Mouse (Mus musculus) heart, embryonic 16.5 days (tissue): Measurements from ENCODE around the gene Slc2a12. TPM values are rescaled to one million over a fixed set of nuclear protein-coding genes. Genes with fewer than 3 reads are reported as not detected.

Experiments used
- ATAC-seq: fragments of 200-750 bp; cut with Nextera tagmentation; replicated peaks from 2 replicates; pipeline ENCODE4 v1.8.0; 2017; ENCODE audit warnings: moderate number of reproducible peaks; ENCODE audit not compliant: insufficient read depth, low FRiP score; ENCODE audit errors: extremely low read depth
- H3K27ac ChIP-seq: fragments of 300-500 bp; sonication (generic); 2 replicates; pipeline ENCODE4 v1.5.1; 2014; ENCODE audit warnings: mild to moderate bottlenecking, low read length, control low read depth, moderate library complexity
- H3K27me3 ChIP-seq: fragments of 300-500 bp; sonication (generic); 2 replicates; pipeline ENCODE4 v1.6.1; 2014; ENCODE audit warnings: low read length, mixed read lengths; ENCODE audit not compliant: control insufficient read depth, insufficient read depth
- H3K36me3 ChIP-seq: fragments of 300-500 bp; sonication (generic); 2 replicates; pipeline ENCODE4 v1.6.1; 2014; ENCODE audit not compliant: control insufficient read depth, insufficient read depth
- H3K4me1 ChIP-seq: fragments of 300-500 bp; sonication (generic); 2 replicates; pipeline ENCODE4 v1.6.1; 2014; ENCODE audit warnings: low read length, mixed read lengths; ENCODE audit not compliant: control insufficient read depth, insufficient read depth
- H3K4me2 ChIP-seq: fragments of 300-500 bp; sonication (generic); 2 replicates; pipeline ENCODE4 v1.6.1; 2014; ENCODE audit warnings: low read depth, mild to moderate bottlenecking, control low read depth, low read length
- H3K4me3 ChIP-seq: fragments of 300-500 bp; sonication (generic); 2 replicates; pipeline ENCODE4 v1.5.1; 2014; ENCODE audit warnings: mild to moderate bottlenecking, control low read depth, low read length
- H3K9ac ChIP-seq: fragments of 300-500 bp; sonication (generic); 2 replicates; pipeline ENCODE4 v1.6.1; 2014; ENCODE audit warnings: low read length, control low read depth
- H3K9me3 ChIP-seq: fragments of 300-500 bp; sonication (generic); replicated peaks from 2 replicates; pipeline ENCODE4 v1.6.1; 2016; ENCODE audit warnings: low read length; ENCODE audit not compliant: control insufficient read depth
- WGBS: fragments of 180-500 bp; shearing (Covaris S2); extraction: QIAGEN DNeasy Blood & Tissue Kit; methylation state at CpG from one replicate; pipeline ENCODE4 v1.1.7; 2014; 5-methylcytosine and 5-hydroxymethylcytosine counted together
- microRNA-seq: library from miRNA; unstranded; fragments of <30 nt; microRNA quantifications from one replicate; pipeline ENCODE4, GENCODE M21; 2017
- polyA plus RNA-seq: library from polyadenylated mRNA; unstranded; fragments of >200 nt; fragmentation: Nextera tagmentation; extraction: Ambion mirVana; gene quantifications from 2 replicates; pipeline ENCODE4 v1.2.1, GENCODE M21; 2015

Gene Slc2a12
- polyA plus RNA-seq, 1 experiment from 2014 or later = 2.0 TPM

- peak within 1 kb of the TSS; percentile 88 for H3K4me3 ChIP-seq
- H3K4me2 ChIP-seq = peak within 1 kb of the TSS; percentile 95
- peak within 1 kb of the TSS; percentile 96 for H3K27ac ChIP-seq
- H3K36me3 ChIP-seq = no peaks in the 10 kb centered on the region
- no peaks in the 10 kb centered on the region for H3K9me3 ChIP-seq
- no peaks in the 10 kb centered on the region for H3K27me3 ChIP-seq
- peak; percentile 98 for ATAC-seq
- peaks cover 25% of the 10 kb centered on the region for H3K4me1 ChIP-seq
- under 1% methylated on average over 74 of the region's 77 CpGs for WGBS
- H3K9ac ChIP-seq = peak within 1 kb of the TSS; percentile 97
Observed at GRCm38 (mm10) chr10:22731272-22732093, 86.7 kb downstream of the Slc2a12 start, which contains the start of gene Tbpl1. TSS of gene Tbpl1 (minus strand) at chr10:22731938.

GRCm38 (mm10) chr10:22732181-22732580 is 87.4 kb downstream of the Slc2a12 start:
- H3K4me3 ChIP-seq = peak overlapping the region; percentile 88
- H3K36me3 ChIP-seq = no peaks in the 10 kb centered on the region
- peaks cover 18% of the 10 kb centered on the region for H3K4me1 ChIP-seq
- no peaks in the 10 kb centered on the region for H3K27me3 ChIP-seq
- peak overlapping the region; percentile 97 for H3K9ac ChIP-seq
- H3K27ac ChIP-seq = peak overlapping the region; percentile 96
- no peak for ATAC-seq
- 41% methylated on average over 10 of the region's 10 CpGs for WGBS
- H3K9me3 ChIP-seq = no peaks in the 10 kb centered on the region
- peak overlapping the region; percentile 95 for H3K4me2 ChIP-seq

DNA sequence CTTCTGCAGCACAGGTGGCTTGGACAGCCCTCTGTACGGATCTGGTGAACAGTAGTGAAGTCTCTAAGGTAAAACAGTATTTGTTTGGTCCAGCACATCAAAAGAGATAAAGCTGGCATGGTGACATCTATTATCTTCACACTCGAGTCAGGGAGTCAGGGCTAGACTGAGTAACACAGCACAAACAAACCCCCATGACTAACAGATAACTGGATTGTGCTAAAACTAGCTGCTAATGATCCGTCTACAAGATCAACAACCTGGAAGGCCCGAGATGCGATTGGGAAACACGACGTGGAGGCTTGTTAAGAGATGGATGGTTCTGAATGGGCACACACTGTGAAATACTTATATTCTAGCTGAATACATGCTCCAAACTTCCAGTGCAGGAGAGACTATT is 101.1 kb downstream of the Slc2a12 start:
- no peaks in the 10 kb centered on the region for H3K27me3 ChIP-seq
- no peak overlapping the region for H3K9ac ChIP-seq
- no peak overlapping the region for H3K4me2 ChIP-seq
- ATAC-seq = no peak
- H3K9me3 ChIP-seq = no peaks in the 10 kb centered on the region
- peaks cover 9% of the 10 kb centered on the region for H3K4me1 ChIP-seq
- no peak overlapping the region for H3K4me3 ChIP-seq
- no peak overlapping the region; the same call in 1 of the 2 replicates for H3K27ac ChIP-seq
- H3K36me3 ChIP-seq = no peaks in the 10 kb centered on the region
- WGBS = 45% methylated on average over 7 of the region's 7 CpGs

- WGBS = 48% methylated on average over 13 of the region's 13 CpGs
- Histone ChIP-seq H3K9me3 (no peaks in the 10 kb centered on the region), H3K27ac (peak overlapping the region; percentile 56), H3K27me3 (no peaks in the 10 kb centered on the region), H3K4me2 (no peak overlapping the region), H3K9ac (no peak overlapping the region), H3K36me3 (no peaks in the 10 kb centered on the region), H3K4me1 (peaks cover 9% of the 10 kb centered on the region), H3K4me3 (no peak overlapping the region)
- peak; percentile 32; the same call in 1 of the 2 replicates for ATAC-seq
Observed at GRCm38 (mm10) chr10:22746334-22747322, 101.8 kb downstream of the Slc2a12 start.

- Histone ChIP-seq H3K27ac (peak overlapping the region; percentile 48; the same call in 1 of the 2 replicates), H3K27me3 (no peaks in the 10 kb centered on the region), H3K9me3 (no peaks in the 10 kb centered on the region), H3K36me3 (no peaks in the 10 kb centered on the region), H3K4me2 (0 out of 2 replicates have a peak overlapping the region, but pooled peaks have one; percentile 5), H3K9ac (no peak overlapping the region), H3K4me3 (no peak overlapping the region), H3K4me1 (peaks cover 7% of the 10 kb centered on the region)
- 38% methylated on average over 5 of the region's 5 CpGs for WGBS
- ATAC-seq = no peak
Observed at GRCm38 (mm10) chr10:22751175-22751682, 106.4 kb downstream of the Slc2a12 start.

Small RNA genes within 50 kb of the gene (microRNA-seq; reads per million reads assigned to microRNA genes)
- not detected for gene Mir7663

Other genes with a start within 250 kb of the Slc2a12 start
- gene Tbpl1, start 86.9 kb downstream of the Slc2a12 start, polyA plus RNA-seq = 36.7 and 42.1 TPM in 2 replicates
- gene Tcf21, start 175.2 kb downstream of the Slc2a12 start, polyA plus RNA-seq = 51.4 and 67.7 TPM in 2 replicates